Mouse (Mus musculus) gastrocnemius, adult 8-10 months (tissue): ENCODE results near the gene Zdhhc7. TPM values are rescaled to one million over a fixed set of nuclear protein-coding genes. Genes with fewer than 3 reads are reported as not detected.

Source experiments
- DNase-seq, 2 experiments: peaks; one replicate each; pipeline ENCODE4 v3.0.0; 2022; ENCODE audit warnings: low spot score in 2 of 2
- total RNA-seq, 4 experiments: library from RNA; stranded (reverse); gene quantifications; 2 replicates each; pipeline ENCODE4 v1.2.4; 2022

Zdhhc7 gene
- total RNA-seq, 4 experiments from 2014 or later = 24.3 to 30.3 (median 27.0) TPM

DNA sequence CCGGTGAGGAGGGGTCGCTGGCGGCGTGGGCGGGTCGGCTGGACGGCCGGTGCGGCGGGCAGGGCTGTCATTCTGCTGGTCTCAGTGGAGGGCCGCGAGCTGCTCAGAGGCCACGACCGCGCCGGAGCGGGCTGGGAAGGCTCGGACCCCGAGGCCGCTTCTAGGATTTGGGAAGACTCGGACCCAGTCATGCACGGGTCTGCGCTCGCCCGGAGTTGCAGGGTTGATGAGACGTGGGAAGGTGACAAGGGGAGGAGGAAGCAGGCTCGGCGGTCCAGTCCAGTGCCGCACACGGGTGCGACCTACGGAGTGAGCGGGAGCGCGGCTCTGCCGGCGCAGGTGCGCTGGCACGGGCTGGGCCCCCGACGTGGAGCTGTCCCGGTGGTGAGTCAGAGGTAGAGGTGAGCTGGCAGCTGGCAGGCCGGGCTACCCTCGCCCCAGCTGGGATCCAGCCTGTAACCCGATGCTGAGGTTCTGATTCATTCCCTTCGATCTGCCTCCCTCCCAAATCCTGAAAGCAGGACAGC, 13.1 kb upstream of the Zdhhc7 start:
- peak in 1 of 2 experiments; percentile 28 for DNase-seq

DNA sequence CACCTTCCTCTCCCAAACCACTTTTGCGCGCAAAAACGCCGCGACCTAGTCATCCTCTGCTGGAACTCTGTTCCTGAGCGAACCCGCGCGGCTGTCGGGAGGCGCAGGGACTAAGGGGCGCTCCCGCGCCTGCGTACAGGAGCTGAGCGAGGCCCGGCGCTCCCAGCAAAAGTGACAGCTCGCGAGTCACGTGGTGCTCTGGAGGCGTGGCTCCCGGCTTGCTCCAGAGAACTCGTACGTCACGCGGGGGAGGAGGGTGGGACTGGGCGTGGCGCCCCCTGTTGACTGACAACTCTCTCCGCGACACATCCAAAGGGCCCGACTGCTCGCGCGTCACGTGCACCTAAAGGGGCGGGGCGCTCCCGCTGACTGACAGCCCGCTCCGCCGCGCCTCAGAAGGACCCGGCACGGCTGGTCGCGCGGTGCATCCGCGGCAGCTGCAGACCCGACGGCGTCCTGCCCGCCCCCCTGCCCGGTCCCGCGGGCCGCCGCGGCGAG, 12.5 kb upstream of the Zdhhc7 start, which contains the start of gene 6430548M08Rik:
6430548M08Rik (plus strand) TSS at position 395 of the 498 bp plus-strand sequence.
- DNase-seq = peak; percentile 100

DNA sequence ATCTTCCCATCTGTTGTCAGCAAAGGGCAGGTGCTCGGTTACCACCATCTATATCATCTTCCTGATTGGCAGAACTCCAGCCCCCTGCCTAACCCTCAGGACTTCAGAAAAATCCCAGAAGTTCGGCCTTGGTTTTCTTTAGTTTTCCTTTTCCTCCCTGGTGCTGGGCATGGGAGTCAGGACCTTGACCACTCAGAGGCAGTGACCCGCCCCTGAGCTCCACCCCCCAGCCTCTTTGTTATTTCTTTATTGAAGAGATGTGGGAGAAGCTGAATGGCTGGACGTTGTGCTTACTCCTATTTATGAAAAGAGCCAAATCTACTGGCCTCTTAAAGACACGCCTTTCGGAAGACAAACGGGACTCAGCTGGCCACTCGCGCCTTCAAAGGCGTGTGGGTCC, 12.0 kb upstream of the Zdhhc7 start:
- peak; percentile 31 to 45 for DNase-seq

DNA sequence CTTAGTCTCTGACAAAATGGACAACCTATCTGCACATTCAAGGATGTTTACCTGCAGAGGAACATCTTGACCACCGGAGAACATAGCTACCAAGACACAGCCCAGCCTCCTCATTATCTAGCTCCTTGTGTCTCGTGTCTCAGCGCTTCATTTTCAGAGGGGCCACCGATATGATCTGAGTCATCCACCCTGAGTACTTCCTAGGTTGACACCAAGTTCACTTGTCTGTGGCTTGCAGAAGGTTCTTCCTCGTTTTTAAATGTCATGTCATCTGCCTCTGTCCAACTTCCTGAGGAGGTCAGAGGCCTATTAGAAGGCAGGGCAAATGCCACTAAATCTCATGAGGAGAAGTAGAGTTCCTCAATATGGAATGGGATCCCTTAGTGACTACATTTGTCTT, 11.3 kb upstream of the Zdhhc7 start:
- DNase-seq = no peak

DNA sequence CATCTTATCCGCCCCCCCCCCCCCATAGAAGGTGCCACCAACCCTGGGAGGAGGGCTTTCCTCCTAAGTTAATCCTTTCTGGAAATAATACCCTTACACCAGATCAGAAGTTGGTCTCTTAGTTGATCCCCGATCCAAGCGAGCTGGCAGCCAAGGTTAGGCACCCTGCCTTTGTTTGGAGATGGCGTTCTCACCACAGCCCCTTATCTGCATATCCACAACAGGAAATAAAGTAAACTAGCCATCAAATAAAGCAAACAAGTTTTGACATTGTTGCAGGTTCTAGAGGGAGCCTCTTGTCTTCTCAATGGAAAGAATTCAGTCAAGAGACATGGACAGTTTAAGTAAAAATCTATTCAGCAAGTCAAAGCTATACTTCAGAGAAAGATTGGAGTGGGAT, 10.1 kb upstream of the Zdhhc7 start:
- no peak for DNase-seq

DNA sequence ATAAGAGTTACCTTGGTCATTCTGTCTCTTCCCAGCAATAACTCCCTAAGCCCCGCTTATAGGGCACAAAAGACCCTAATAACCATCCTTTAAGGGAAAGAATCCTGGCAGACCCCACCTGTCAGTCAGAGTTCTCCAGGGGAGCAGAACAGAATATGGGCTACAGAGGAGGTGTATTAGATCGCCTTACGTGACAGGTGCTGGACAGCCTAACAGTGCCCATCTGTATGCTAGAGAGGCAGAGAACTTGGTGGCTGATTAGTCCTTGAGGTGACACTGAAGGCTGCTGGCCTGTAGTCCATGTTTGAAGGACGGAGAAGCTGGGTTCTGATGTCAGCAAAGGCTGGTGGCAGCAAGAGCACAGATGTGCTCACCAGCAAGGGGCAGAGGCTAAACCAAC, 9.7 kb upstream of the Zdhhc7 start:
- no peak for DNase-seq

DNA sequence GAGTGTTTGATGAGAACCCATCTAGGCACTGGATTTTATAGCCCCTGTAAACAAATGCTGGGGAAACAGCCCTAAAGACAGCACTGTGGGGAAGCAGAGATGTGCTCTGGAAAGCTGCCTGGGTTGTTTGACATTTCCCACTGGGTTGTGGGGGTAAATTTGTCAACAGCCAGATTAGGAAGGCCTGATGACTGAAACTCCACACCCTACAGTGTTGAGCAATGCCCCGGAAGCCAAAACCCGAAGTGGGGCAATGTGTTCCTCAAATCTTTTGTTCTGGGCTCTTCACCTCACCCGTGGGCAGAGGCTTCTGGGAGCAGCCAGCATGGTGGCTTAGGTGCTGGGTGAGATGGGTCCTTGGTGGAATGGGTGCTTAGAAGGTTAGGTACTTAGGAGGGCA, 7.9 kb upstream of the Zdhhc7 start:
- peak; percentile 31 to 36 for DNase-seq

DNA sequence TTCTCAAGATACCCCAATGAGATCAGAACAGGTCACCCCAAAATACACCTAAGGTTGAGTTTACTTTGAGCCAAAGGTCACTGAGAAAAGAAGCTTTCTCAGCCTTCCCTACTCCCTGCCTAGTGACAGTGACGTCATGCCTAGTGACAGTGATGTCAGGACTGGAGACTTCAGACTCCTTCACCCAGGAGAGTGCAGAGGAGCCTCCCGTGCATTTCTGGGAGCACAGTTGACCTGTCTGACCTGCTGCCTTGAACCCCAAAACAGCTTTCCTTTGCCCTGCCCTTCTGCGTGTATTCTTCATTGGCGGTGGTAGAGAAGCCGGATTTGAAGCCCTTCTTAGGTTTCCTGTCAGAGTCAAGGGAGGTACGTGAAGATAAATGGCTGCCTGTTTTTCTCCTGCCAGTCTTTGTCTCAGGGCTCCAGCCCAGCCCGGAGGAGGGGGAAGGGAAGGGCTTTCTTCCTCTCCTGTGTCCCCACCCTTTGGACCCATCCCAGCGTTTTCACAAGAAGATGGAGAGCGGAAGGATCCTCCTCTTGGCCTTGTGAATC, 3.5 kb upstream of the Zdhhc7 start:
- DNase-seq = peak; percentile 63 to 65

DNA sequence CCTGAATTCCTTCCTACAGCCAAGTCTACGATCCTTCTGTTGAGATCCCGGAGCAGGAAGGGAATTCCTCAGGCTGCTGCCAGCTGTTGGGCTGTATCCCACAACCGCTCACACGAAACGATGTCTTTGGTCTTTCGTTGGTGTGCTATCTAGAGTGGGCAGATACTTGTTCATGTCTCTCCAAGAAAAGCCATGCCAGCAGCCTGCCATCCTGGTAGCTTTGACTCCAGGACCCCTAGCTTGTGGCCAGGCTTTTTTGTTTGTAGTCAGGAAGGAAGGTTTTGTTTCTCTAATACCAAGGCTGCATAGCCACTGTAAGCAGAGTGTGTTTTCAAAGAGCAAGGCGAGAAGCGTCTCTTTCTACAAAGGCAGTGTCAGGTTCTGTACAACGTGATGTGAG, 2.6 kb upstream of the Zdhhc7 start:
- DNase-seq = no peak

DNA sequence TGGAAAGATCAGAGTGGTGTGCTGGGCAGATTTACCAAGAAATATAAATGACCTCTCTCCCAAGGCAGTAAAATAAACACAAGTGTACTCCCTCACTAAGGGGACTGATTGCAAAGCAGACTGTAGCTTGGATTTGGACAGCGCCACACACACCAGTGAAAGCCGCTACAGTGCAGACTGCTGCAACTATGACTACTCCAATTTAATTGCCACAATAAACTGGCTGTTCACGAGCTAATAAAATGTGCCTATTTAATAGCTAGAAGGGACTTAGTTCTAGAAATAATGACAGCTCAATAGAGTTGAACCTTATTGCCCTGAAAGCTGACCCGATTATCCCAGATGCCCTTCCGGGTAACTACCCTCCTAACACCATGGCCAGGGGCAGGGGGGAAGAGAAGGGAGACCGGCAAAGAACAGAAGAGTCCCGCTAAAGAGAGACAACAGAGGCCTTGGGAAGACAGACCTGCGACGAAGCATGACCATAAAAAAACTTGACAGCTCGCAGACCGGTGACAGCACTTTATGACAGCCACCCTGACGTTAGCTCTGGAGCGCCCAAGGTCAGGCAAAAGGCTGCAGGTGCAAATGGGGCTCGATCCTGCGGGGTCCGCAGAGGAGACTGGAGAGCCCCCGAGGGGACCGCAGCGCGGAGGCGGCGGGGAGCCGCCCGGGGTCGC, 754 bp downstream of the Zdhhc7 start:
- no peak for DNase-seq

DNA sequence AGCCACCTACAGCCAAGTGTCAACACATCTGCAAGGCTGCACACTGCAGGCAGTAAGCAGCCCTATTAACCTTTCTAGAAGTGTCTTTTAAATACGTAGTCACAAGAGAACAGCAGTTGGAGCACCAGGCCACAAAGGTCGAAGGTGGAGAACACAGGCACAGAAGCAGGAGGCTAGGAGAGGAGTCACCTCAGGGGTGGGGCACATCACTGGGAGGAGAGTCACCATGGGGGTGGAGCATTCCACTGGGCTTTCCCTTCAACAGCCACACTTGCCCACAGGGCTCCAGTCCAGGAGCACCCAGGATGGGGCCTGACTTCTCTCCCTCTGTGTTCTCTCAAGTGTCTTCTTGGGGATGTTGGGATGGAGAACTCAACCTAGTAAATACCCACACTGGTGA, 4.8 kb downstream of the Zdhhc7 start:
- DNase-seq = no peak

DNA sequence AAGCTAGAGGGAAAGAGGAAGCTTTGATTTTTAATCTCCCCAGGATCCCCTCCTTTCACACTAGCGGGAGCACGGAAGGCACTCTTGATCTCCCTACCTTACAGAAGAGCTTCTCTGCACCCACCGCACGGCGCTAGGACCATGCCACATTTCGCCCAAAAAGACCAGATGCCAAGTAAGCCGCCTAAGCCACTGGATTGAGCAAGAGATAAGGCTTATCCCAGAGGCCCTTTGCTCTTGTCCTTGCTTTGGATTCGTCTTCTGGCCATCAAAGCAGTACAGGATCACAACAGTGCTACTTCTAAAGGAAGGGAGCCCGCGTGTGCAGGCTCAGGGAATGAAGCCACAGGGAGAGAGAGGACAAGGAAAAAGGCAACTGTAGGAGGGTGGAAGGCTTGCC, 6.5 kb downstream of the Zdhhc7 start:
- DNase-seq = no peak

DNA sequence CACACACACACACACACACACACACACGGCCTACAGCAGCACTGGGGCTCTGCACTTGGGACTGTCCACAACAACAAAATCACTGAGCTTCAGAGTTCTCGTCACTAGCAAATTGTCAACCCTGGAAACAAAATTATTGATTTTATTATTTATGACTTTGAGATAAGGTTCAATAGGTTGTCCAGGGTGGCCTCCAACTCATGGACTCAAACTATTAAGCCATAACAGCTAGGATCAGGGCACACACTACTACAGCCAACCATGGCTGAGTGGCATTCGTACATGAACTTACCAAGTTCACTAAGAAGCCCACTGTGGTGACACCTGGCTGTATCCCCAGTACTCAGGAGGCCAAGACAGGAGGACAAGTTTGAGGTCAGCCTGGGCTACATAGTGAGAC, 8.2 kb downstream of the Zdhhc7 start:
- no peak for DNase-seq

DNA sequence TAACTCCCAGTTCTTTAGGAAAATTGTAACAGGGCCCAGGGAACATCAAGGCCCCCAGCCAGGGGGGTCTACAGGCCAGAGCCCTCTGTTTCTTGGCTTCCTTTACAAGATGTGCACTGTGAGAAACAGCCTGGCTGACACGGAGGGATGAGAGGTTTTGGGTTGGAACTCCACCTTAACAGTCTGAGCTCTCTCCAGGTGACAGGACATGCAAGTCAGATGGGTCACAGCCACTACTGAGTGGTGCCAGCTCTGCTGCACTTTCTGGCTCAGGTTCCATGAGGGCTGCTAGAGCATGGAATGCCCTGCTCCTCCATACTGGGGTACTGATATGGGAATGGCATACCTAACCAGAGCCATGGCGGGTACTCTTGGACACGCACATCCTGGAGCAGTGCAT, 10.2 kb downstream of the Zdhhc7 start:
- no peak for DNase-seq

DNA sequence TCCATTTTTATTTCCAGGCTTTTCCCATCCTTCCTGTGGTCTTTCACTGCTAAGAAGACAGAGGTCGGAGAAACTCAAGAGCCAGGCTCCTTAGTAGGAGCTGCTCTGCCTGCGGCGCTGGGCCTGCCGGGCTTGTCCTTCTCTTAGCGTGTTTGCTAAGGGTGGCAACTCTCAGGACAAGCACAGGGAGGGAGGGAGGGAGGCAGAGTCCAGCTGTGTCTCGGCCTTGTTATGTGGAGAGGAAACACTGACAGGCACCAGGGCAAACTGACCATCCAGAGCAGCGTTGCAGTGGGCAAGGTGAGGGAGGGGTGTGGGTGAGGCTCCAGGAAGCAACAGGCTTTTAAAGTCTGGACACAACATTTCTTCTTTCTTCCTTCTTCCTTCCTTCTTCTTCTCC, 11.8 kb downstream of the Zdhhc7 start:
- no peak for DNase-seq

DNA sequence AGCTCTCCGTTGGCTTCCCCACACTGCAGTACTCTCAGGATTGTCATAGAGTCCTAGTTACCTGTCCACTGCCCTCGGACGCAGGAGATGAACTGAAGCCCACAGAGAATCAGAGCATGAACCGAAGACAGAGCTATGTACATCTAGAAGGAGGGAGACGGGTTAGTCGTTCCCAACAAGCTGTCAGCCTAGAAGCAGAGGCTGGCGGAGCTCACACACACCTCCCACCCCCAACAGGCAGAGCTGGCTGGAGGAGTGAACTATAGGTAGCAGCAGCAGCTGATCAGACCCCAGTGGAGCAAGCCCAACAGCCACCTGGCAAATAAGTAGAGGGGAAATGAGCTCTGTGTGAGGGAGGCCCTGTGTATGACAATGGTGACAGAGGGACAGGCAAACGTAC, 16.5 kb downstream of the Zdhhc7 start:
- DNase-seq = no peak

DNA sequence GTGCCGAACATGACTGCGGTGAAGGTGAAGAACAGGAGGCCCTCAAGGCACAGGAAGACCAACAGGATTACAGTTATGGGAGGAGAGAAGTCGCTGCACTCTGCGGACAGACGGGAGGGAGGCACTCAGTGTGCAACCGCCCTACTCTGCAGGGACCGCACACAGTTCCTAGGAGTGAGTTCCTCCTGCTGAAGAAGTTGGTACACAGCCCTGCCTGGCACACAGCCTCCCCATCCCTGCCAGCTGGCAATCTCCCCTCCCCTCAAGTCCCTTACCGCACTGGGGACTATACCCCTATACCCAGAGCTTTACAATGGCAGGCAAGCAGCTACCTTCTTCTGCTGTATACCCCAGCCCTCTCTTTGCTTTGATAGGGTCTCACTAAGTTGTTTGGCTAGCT, 18.0 kb downstream of the Zdhhc7 start:
- DNase-seq = no peak

DNA sequence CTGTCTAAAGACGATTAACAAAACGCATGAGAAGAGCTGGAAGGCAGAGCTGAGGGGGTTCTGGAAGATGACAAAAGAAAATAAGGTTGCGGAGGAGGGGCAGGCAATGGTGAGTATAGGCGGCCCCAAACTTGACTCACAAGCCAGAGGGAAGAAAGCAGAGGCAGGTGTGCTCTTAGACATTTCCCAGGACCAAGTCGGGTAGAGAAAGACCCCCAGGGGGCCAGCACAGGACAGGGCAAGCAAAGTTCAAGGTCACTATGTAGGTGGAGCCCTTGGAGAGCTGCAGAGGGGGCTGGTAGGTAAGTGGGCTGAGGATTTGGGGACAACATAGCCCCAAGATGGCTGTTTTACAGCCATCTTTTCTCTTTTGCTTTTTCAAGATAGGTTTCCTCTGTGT, 21.9 kb downstream of the Zdhhc7 start:
- DNase-seq = no peak

DNA sequence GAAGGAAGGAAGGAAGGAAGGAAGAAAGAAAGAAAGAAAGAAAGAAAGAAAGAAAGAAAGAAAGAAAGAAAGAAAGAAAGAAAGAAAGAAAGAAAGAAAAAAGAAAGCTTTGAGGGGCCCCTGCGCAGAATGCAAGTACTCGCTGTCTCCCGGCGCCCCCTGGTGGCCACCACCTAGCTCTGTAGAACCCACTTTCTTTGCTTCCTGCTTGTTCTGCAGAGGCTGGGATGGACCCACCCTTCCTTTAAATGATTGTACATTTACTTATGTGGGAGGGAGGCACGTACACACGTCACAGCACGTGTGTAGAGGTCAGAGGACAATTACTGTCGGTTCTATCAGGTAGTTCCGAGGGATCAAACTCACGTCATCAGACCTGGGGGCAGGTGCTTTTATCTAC, 23.2 kb downstream of the Zdhhc7 start:
- peak; percentile 48 to 63 for DNase-seq

DNA sequence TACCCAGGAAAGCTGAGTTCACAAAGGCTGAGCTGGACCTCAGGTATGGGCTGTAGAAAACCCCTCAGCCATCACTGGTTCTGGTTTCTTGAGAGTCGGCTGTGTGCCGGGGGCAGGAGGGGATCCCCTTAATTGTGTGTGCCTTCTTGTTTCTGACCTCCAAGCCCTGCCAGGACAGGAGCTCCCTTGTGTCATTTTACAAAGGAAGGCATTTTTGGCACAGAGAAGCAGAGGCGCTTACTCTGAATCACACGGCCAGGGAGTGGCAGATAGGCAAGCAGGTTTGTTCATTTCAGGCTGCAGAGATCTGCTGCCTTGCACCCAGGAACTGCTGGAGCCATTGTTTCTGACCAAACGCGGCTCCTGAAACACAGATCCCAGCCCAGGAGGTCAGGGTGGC, 25.9 kb downstream of the Zdhhc7 start:
- no peak for DNase-seq

DNA sequence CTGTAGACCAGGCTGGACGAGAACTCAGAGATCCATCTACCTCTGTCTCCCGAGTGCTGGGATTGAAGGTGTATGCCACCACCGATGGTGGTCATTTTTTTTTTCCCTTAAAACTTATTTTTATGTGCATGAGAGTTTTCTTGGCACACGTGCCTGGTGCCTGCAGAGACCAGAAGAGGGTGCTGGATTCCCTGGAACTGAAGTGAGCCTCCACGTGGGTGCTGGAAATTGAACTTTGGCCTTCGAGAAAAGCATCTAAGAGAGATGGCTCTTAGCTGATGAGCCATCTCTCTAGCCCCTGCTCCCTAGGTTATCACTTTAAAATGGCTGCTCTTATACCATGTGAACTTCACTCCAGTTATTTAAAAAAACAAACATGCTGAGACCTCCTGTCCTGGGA, 26.8 kb downstream of the Zdhhc7 start:
- no peak for DNase-seq

DNA sequence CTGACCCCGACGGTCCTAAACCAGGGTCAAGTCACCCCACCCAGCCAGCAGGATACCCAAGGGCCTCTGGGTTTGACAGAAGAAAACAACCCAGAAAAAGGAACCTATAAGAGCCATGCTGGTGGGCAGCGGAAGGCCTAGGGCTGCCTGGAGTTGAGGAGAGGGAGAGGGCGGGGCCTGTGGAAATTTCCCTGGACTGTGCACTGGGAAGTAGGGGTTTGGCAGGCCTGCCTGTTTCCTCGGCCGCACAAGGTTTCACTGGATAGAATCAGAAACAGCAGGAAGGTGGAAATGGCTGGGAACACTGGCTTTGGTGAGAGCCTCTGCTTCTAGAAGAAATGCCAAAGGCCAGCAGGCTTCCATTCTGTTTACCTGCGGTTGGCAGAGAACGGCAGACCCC, 28.5 kb downstream of the Zdhhc7 start:
- DNase-seq = peak in 1 of 2 experiments; percentile 47

DNA sequence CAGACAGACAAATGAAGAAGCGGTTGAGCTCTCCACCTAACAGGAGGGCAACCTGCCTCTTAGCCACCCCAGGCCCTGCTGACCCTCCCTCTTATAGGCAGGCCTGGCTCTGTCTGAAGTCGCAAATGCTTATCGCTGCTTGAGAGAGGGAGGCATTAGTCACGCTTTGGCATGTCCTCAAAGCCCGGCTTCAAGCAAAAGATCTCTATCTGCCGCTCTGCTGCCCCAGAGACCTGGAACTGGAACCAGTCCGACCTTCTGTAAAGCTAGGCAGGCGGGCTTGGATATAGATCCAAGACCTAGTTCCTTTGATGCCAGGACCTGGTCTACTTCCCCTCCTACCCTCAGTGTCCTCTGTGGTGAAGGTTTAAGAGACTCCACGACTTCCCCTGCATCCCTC, 29.0 kb downstream of the Zdhhc7 start:
- DNase-seq = no peak
